Mouse (Mus musculus): Measurements from ENCODE around the gene Shisa5. TPM values are rescaled to one million over a fixed set of nuclear protein-coding genes. Genes with fewer than 3 reads are reported as not detected.

The Shisa5 gene
- polyA plus RNA-seq, 1 experiment from 2014 or later = 23.6 TPM

GRCm38 (mm10) chr9:109027521-109027920, 10.8 kb upstream of the Shisa5 start:
- Histone ChIP-seq H3K9ac (no peak overlapping the region), H3K36me3 (replicated peaks) (no peaks in the 10 kb centered on the region), H3K4me1 (replicated peaks) (peaks cover 4% of the 10 kb centered on the region), H3K27ac (replicated peaks) (no peak overlapping the region), H3K4me3 (replicated peaks) (no peak overlapping the region), H3K27me3 (no peaks in the 10 kb centered on the region), H3K4me2 (no peak overlapping the region), H3K9me3 (replicated peaks) (no peaks in the 10 kb centered on the region)
- WGBS (ENCODE audit: insufficient replicate concordance) = 60% methylated on average over 8 of the region's 8 CpGs
- no peak for ATAC-seq (ENCODE audit: insufficient read depth)

GRCm38 (mm10) chr9:109028421-109028820, 9.9 kb upstream of the Shisa5 start:
- Histone ChIP-seq H3K27me3 (no peaks in the 10 kb centered on the region), H3K4me3 (replicated peaks) (no peak overlapping the region), H3K36me3 (replicated peaks) (no peaks in the 10 kb centered on the region), H3K4me1 (replicated peaks) (peaks cover 11% of the 10 kb centered on the region), H3K4me2 (no peak overlapping the region), H3K9ac (no peak overlapping the region), H3K9me3 (replicated peaks) (no peaks in the 10 kb centered on the region), H3K27ac (replicated peaks) (no peak overlapping the region)
- ATAC-seq (ENCODE audit: insufficient read depth) = no peak
- 66% methylated on average over 3 of the region's 3 CpGs for WGBS (ENCODE audit: insufficient replicate concordance)

- H3K27me3 ChIP-seq = no peaks in the 10 kb centered on the region
- WGBS (ENCODE audit: insufficient replicate concordance) = 54% methylated on average over 5 of the region's 5 CpGs
- no peak overlapping the region for H3K27ac ChIP-seq (replicated peaks)
- no peaks in the 10 kb centered on the region for H3K36me3 ChIP-seq (replicated peaks)
- H3K9ac ChIP-seq = no peak overlapping the region
- H3K4me3 ChIP-seq (replicated peaks) = no peak overlapping the region
- H3K9me3 ChIP-seq (replicated peaks) = no peaks in the 10 kb centered on the region
- no peak for ATAC-seq (ENCODE audit: insufficient read depth)
- H3K4me1 ChIP-seq (replicated peaks) = peaks cover 11% of the 10 kb centered on the region
- no peak overlapping the region for H3K4me2 ChIP-seq
These were observed 9.4 kb upstream of the Shisa5 start for GRCm38 (mm10) chr9:109028919-109029318.

GRCm38 (mm10) chr9:109030312-109030711, 8.1 kb upstream of the Shisa5 start:
- no peak for ATAC-seq (ENCODE audit: insufficient read depth)
- WGBS (ENCODE audit: insufficient replicate concordance) = 50% methylated on average over 3 of the region's 3 CpGs

GRCm38 (mm10) chr9:109031001-109031400, 7.4 kb upstream of the Shisa5 start:
- H3K4me1 ChIP-seq (replicated peaks) = peaks cover 11% of the 10 kb centered on the region
- no peaks in the 10 kb centered on the region for H3K27me3 ChIP-seq
- no peak overlapping the region for H3K27ac ChIP-seq (replicated peaks)
- H3K9ac ChIP-seq = no peak overlapping the region
- H3K36me3 ChIP-seq (replicated peaks) = no peaks in the 10 kb centered on the region
- H3K9me3 ChIP-seq (replicated peaks) = no peaks in the 10 kb centered on the region
- WGBS (ENCODE audit: insufficient replicate concordance) = 73% methylated on average over 7 of the region's 7 CpGs
- no peak for ATAC-seq (ENCODE audit: insufficient read depth)
- no peak overlapping the region for H3K4me2 ChIP-seq
- H3K4me3 ChIP-seq (replicated peaks) = no peak overlapping the region

More at GRCm38 (mm10) chr9:109030312-109030711, 8.1 kb upstream of the Shisa5 start:
- no peak overlapping the region for H3K27ac ChIP-seq (replicated peaks)
- H3K4me2 ChIP-seq = no peak overlapping the region
- H3K4me3 ChIP-seq (replicated peaks) = no peak overlapping the region
- no peaks in the 10 kb centered on the region for H3K36me3 ChIP-seq (replicated peaks)
- H3K9ac ChIP-seq = no peak overlapping the region
- H3K4me1 ChIP-seq (replicated peaks) = peaks cover 11% of the 10 kb centered on the region
- no peaks in the 10 kb centered on the region for H3K9me3 ChIP-seq (replicated peaks)
- no peaks in the 10 kb centered on the region for H3K27me3 ChIP-seq

- no peak overlapping the region for H3K4me3 ChIP-seq (replicated peaks)
These were observed 6.7 kb upstream of the Shisa5 start for GRCm38 (mm10) chr9:109031686-109032085.

GRCm38 (mm10) chr9:109032435-109032834, 5.9 kb upstream of the Shisa5 start:
- Histone ChIP-seq H3K4me3 (replicated peaks) (no peak overlapping the region), H3K27me3 (peaks cover under 1% of the 10 kb centered on the region; the same call in 1 of the 2 replicates)
- WGBS (ENCODE audit: insufficient replicate concordance) = 49% methylated on average over 6 of the region's 6 CpGs

More at GRCm38 (mm10) chr9:109031686-109032085, 6.7 kb upstream of the Shisa5 start:
- no peak overlapping the region for H3K27ac ChIP-seq (replicated peaks)
- H3K4me2 ChIP-seq = no peak overlapping the region
- H3K27me3 ChIP-seq = no peaks in the 10 kb centered on the region
- no peak overlapping the region for H3K9ac ChIP-seq
- H3K4me1 ChIP-seq (replicated peaks) = peaks cover 11% of the 10 kb centered on the region
- no peak for ATAC-seq (ENCODE audit: insufficient read depth)
- no peaks in the 10 kb centered on the region for H3K36me3 ChIP-seq (replicated peaks)
- H3K9me3 ChIP-seq (replicated peaks) = no peaks in the 10 kb centered on the region
- 64% methylated on average over 8 of the region's 8 CpGs for WGBS (ENCODE audit: insufficient replicate concordance)

GRCm38 (mm10) chr9:109038901-109039364, 568 bp downstream of the Shisa5 start:
- Histone ChIP-seq H3K9ac (peak overlapping the region; percentile 60; the same call in 1 of the 2 replicates), H3K27me3 (peaks cover 25% of the 10 kb centered on the region), H3K4me2 (peak overlapping the region; percentile 77), H3K9me3 (replicated peaks) (no peaks in the 10 kb centered on the region), H3K27ac (replicated peaks) (no peak overlapping the region), H3K4me3 (replicated peaks) (peak overlapping the region; percentile 60), H3K36me3 (replicated peaks) (no peaks in the 10 kb centered on the region), H3K4me1 (replicated peaks) (peaks cover 16% of the 10 kb centered on the region)
- 22% methylated on average over 8 of the region's 8 CpGs for WGBS (ENCODE audit: insufficient replicate concordance)
- ATAC-seq (ENCODE audit: insufficient read depth) = peak; percentile 52; the same call in 1 of the 2 replicates

More at GRCm38 (mm10) chr9:109032435-109032834, 5.9 kb upstream of the Shisa5 start:
- no peak overlapping the region for H3K27ac ChIP-seq (replicated peaks)
- peaks cover 11% of the 10 kb centered on the region for H3K4me1 ChIP-seq (replicated peaks)
- H3K36me3 ChIP-seq (replicated peaks) = no peaks in the 10 kb centered on the region
- H3K9ac ChIP-seq = no peak overlapping the region
- peak overlapping the region; percentile 5; the same call in 1 of the 2 replicates for H3K4me2 ChIP-seq
- ATAC-seq (ENCODE audit: insufficient read depth) = no peak
- no peaks in the 10 kb centered on the region for H3K9me3 ChIP-seq (replicated peaks)

- H3K27me3 ChIP-seq = peaks cover 25% of the 10 kb centered on the region
- H3K27ac ChIP-seq (replicated peaks) = no peak overlapping the region
- no peak overlapping the region for H3K4me3 ChIP-seq (replicated peaks)
- no peak for ATAC-seq (ENCODE audit: insufficient read depth)
- peak overlapping the region; percentile 77; the same call in 1 of the 2 replicates for H3K4me2 ChIP-seq
- peaks cover 16% of the 10 kb centered on the region for H3K4me1 ChIP-seq (replicated peaks)
- no peaks in the 10 kb centered on the region for H3K9me3 ChIP-seq (replicated peaks)
- H3K36me3 ChIP-seq (replicated peaks) = no peaks in the 10 kb centered on the region
- no peak overlapping the region for H3K9ac ChIP-seq
- 63% methylated on average over 4 of the region's 4 CpGs for whole genome bisulfite sequencing (ENCODE audit: insufficient replicate concordance)
These were observed 1.3 kb downstream of the Shisa5 start for GRCm38 (mm10) chr9:109039681-109040080.

GRCm38 (mm10) chr9:109040216-109040615, 1.9 kb downstream of the Shisa5 start:
- Histone ChIP-seq H3K9ac (no peak overlapping the region), H3K4me3 (replicated peaks) (no peak overlapping the region), H3K27me3 (peaks cover 25% of the 10 kb centered on the region), H3K9me3 (replicated peaks) (no peaks in the 10 kb centered on the region), H3K36me3 (replicated peaks) (no peaks in the 10 kb centered on the region), H3K27ac (replicated peaks) (no peak overlapping the region), H3K4me1 (replicated peaks) (peaks cover 16% of the 10 kb centered on the region), H3K4me2 (no peak overlapping the region)
- no peak for ATAC-seq (ENCODE audit: insufficient read depth)
- WGBS (ENCODE audit: insufficient replicate concordance) = 63% methylated on average over 8 of the region's 8 CpGs

- H3K4me3 ChIP-seq (replicated peaks) = no peak overlapping the region
- 58% methylated on average over 6 of the region's 6 CpGs for WGBS (ENCODE audit: insufficient replicate concordance)
- H3K27me3 ChIP-seq = peaks cover 25% of the 10 kb centered on the region
- no peaks in the 10 kb centered on the region for H3K36me3 ChIP-seq (replicated peaks)
- H3K9ac ChIP-seq = no peak overlapping the region
- H3K4me2 ChIP-seq = no peak overlapping the region
- H3K27ac ChIP-seq (replicated peaks) = no peak overlapping the region
- ATAC-seq (ENCODE audit: insufficient read depth) = no peak
- H3K4me1 ChIP-seq (replicated peaks) = peaks cover 16% of the 10 kb centered on the region
- no peaks in the 10 kb centered on the region for H3K9me3 ChIP-seq (replicated peaks)
These were observed 2.5 kb downstream of the Shisa5 start for GRCm38 (mm10) chr9:109040906-109041305.

- H3K27me3 ChIP-seq = peaks cover 25% of the 10 kb centered on the region
- H3K9ac ChIP-seq = no peak overlapping the region
- no peak overlapping the region for H3K4me3 ChIP-seq (replicated peaks)
- no peak for ATAC-seq (ENCODE audit: insufficient read depth)
- WGBS (ENCODE audit: insufficient replicate concordance) = 74% methylated on average over 7 of the region's 7 CpGs
- H3K9me3 ChIP-seq (replicated peaks) = no peaks in the 10 kb centered on the region
- H3K27ac ChIP-seq (replicated peaks) = no peak overlapping the region
- peaks cover 16% of the 10 kb centered on the region for H3K4me1 ChIP-seq (replicated peaks)
- no peak overlapping the region for H3K4me2 ChIP-seq
- H3K36me3 ChIP-seq (replicated peaks) = no peaks in the 10 kb centered on the region
These were observed 3.0 kb downstream of the Shisa5 start for GRCm38 (mm10) chr9:109041351-109041750.

Data from liver, embryonic 15.5 days (tissue).